Mouse (Mus musculus) brain, embryonic 14.5 days (tissue): ENCODE data around the gene Gpn2.

Source experiments
- CTCF ChIP-seq: fragments of 200-500 bp; IDR thresholded peaks from 2 replicates; pipeline ENCODE4 v1.5.1; 2012; ENCODE audit warnings: inconsistent platforms, mild to moderate bottlenecking, moderate library complexity, borderline replicate concordance; ENCODE audit not compliant: insufficient read depth, insufficient read length; ENCODE audit errors: extremely low read depth
- POLR2A ChIP-seq: fragments of 200-500 bp; IDR thresholded peaks from 2 replicates; pipeline ENCODE4 v1.6.1; 2012; ENCODE audit warnings: mild to moderate bottlenecking, inconsistent platforms, borderline replicate concordance; ENCODE audit not compliant: poor library complexity, insufficient read depth, insufficient read length, severe bottlenecking; ENCODE audit errors: extremely low read depth

DNA sequence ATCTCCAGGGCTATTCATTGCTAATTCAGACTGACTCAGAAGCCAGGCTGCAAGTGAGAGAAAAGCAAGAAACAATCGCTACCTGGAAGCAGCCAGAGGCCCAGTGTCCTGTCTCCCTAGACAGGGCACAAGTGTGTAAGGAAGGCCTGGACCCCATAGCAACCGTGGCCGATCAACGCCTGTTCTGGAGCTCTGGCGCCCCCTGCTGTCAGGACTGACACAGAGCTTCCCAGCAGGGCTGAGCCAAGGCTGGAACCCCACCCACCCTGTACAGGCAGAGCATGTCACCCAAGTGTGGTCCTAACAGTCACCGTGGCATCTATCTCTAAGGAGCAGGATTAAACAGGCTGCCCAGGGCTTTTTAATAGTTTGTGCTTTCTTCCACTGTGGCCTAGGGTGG, 25.6 kb downstream of the Gpn2 start:
- TF ChIP-seq POLR2A (no peak), CTCF (peak; percentile 86)
